Mouse (Mus musculus) gastrocnemius, adult 8-10 months (tissue): Measurements from ENCODE around the gene Atp6v0a1. TPM values are rescaled to one million over a fixed set of nuclear protein-coding genes. Genes with fewer than 3 reads are reported as not detected.
"Not testable (repeated sequence)": the region's sequence is repeated elsewhere in the genome, so short reads cannot be mapped to it uniquely, and the experiment has no call there.

Experiments used
- DNase-seq, 2 experiments: peaks; one replicate each; pipeline ENCODE4 v3.0.0; 2022; ENCODE audit warnings: low spot score in 2 of 2
- total RNA-seq, 4 experiments: library from RNA; stranded (reverse); gene quantifications; 2 replicates each; pipeline ENCODE4 v1.2.4; 2022

The Atp6v0a1 gene
- total RNA-seq, 4 experiments from 2014 or later: 62.0 to 79.8 (median 66.8) TPM

GRCm38 (mm10) chr11:100981236-100981635, 28.0 kb upstream of the Atp6v0a1 start:
- DNase-seq: no peak

- no peak for DNase-seq
Measured at GRCm38 (mm10) chr11:100982087-100982486, 27.2 kb upstream of the Atp6v0a1 start.

DNA sequence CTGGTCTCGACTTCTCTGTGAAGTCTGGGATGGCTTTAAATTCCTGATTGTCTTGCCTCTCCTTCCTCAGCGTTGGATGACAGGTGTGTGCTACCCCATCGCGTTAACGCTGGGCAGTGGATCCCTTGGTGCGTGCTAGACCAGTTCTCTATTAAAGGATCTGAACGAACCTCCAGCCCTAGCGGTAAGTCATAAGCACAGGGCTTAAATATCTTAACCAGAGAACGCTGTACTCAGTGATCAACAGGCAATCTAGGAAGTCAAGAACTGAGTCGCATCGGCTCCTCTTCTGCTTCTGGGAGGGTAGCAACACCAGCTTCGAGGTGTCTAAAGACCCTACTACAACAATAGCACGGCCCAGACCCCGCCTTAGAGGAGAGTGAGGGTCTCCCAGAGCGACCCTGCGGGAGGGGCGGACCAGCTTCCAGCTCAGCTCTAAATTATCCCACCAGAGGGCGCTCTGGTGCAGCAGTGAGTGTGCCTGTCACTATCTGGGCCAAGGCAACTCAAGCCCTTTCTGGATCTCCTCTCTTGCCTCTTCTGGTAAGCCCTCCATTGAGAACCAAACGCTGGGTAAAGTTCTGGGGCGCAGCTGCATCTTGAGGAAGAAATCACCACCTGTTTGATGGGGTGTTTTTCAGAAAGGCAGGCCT, 26.0 kb upstream of the Atp6v0a1 start:
- peak; percentile 61 to 66 for DNase-seq

DNA sequence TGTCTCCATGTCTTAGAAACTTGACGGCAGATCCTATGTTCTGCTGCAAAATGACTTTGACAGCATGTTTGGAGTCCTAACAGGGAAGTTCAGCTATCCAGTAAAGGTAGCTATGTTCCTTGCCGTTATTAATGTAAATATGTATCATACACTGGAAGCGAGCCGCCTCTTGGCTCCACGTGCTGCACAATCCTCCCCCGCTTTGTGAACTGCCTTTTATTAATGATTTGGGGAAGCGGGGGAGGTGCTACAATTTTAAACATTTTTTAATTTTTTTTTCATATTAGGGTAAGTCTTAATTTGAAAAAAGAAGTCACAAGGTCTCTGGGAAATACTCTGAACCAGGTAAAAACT, 25.5 kb upstream of the Atp6v0a1 start:
- DNase-seq: no peak

DNA sequence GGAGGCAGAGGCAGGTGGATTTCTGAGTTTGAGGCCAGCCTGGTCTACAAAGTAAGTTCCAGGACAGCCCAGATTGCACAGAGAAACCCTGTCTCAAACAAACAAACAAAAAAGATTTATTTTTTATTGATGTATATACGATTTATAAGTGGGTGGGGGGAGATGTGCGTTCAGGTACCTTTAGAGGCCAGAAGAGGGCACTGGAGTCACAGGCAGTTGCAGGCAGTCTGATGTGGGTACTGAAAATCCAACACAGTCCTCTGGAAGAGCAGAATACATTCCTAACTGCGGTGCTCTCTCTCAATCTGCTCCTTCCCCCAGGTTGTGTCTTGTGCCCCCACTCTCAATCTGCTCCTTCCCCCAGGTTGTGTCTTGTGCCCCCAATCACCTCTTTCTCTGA, 23.6 kb upstream of the Atp6v0a1 start:
- DNase-seq: no peak

DNA sequence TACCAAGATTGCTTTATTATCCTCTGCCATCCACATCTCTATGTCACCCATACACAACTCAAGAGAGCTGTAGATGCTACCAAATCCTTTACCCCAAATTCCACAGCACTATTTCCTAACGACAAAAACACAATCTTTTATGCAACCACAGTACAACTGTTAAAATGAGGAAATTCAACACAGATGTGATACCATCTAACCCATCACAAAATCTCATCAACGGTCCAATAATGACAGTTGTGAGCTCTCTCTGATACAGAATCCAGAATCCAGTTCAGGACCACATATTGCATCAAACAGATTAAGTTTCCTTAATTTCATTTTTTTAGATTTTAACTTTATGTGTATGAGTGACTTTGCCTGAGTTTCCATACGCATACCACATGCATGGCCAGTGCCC, 20.6 kb upstream of the Atp6v0a1 start:
- DNase-seq: no peak

- DNase-seq: no peak
Measured at GRCm38 (mm10) chr11:100989666-100990065, 19.6 kb upstream of the Atp6v0a1 start.

GRCm38 (mm10) chr11:100991027-100991534, 18.2 kb upstream of the Atp6v0a1 start:
- DNase-seq: no peak

DNA sequence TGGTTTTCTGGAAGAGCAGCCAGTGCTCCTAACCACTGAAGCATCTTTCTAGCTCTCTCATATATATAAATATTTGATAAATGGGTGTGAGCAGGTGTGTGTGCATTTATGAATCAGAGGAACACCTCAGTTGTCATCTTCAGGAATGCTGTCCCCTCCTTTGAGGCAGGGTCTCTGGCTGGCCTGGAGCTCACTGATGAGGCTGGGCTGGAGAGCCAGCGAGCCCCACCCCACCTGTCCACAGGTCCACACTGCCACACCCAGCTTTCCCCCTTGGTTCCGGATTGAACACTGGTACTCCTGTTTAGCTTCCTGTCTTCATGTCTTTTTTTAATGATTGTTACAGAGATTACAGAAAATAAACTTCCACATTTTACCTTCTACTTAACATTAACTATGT, 15.8 kb upstream of the Atp6v0a1 start:
- DNase-seq: no peak

DNA sequence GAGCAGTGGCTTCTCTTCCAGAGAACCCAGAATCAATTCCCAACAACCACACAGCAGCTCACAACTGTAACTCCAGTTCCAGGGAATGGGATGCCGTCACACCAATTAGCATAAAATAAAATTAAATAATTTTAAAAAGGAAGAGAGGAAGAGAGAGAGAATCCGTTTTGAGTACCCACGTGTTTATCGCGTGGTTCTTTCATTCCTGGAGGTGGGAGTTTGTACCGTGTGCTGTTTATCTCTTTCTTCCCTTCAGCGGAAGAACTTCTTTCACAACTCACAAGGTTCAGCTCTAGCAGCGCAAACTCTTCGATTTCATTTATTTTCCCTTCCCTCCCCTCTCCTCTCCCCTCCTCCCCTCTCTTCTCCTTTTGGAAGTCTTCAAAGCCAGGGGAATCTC, 15.0 kb upstream of the Atp6v0a1 start:
- DNase-seq: no peak

- no peak for DNase-seq
Measured at GRCm38 (mm10) chr11:100994655-100995054, 14.6 kb upstream of the Atp6v0a1 start.

- no peak for DNase-seq
Measured at GRCm38 (mm10) chr11:100996501-100996900, 12.8 kb upstream of the Atp6v0a1 start.

DNA sequence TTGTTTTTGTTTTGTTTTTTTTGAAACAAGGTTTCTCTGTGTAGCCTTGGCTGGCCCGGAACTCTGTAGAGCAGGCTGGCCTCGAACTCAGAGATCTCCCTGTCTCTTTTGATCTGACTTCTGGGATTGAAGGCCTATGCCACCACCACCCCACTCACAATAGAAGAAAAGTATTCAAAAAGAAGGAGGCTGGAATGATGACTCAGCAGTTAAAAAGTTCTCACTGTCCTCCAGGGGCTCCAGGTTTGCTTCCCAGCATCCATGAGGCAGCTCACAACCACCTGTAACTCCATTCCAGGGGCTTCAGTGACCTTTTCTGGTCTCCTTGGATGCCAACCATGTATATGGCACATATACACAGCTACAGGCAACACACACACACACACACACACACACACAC, 10.4 kb upstream of the Atp6v0a1 start:
- no peak for DNase-seq

- no peak for DNase-seq
Measured at GRCm38 (mm10) chr11:100999254-100999653, 10.0 kb upstream of the Atp6v0a1 start.

- DNase-seq: not testable (repeated sequence)
Measured at GRCm38 (mm10) chr11:101001875-101002552, 7.2 kb upstream of the Atp6v0a1 start.

- DNase-seq: no peak
Measured at GRCm38 (mm10) chr11:101003025-101003685, 6.1 kb upstream of the Atp6v0a1 start.

- no peak for DNase-seq
Measured at GRCm38 (mm10) chr11:101008206-101009045, 826 bp upstream of the Atp6v0a1 start.

GRCm38 (mm10) chr11:101009888-101010784, 884 bp downstream of the Atp6v0a1 start:
- DNase-seq: no peak

- no peak for DNase-seq
Measured at GRCm38 (mm10) chr11:101011641-101012040, 2.4 kb downstream of the Atp6v0a1 start.

DNA sequence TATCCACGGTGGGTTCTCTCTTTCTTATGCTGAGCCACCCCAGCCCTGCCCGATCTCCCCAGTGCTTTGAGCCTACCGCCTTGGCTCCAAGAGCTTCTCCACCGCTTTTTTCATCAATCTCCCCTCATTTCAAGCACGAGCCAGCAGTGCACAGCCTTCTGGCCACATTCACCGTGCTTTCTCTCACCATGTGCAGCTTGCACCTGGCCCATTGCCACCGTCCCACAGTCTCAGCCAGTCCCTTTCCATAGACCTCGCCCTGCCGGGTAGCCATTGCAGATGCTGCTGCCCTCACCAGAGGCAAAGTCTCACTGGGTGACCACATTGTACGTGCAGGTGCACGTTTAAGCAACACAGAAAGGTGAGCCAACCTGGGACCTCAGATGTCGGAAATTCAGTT, 14.1 kb downstream of the Atp6v0a1 start:
- DNase-seq: no peak

DNA sequence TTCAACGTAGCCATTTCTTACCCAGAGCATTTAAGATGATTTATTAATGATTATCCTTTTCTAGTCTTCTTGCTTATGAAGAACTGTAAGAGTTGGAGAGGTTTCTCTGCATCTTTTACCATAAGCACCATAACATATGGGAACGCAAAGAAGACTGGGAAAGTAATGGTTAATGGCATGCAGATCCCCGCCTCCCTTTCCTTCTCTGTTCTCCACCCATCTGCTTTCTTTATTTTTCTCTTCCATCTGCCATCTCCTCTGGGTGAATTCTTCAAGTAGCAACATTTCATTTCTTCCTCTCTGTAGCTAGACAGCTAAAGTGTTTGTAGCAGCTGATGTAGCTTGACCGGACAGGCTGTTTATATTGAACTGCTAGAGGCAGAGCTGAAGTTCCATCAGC, 14.7 kb downstream of the Atp6v0a1 start:
- no peak for DNase-seq
